Mouse (Mus musculus): Measurements from ENCODE around the gene Tmem91.
"Not testable (repeated sequence)": the region's sequence is repeated elsewhere in the genome, so short reads cannot be mapped to it uniquely, and the experiment has no call there.

Gene Tmem91

GRCm38 (mm10) chr7:25674719-25675300 is at the start of gene Tmem91:
Gene Tmem91, minus strand, starts transcription at chr7:25675166.
- no peak for DNase-seq (ENCODE audit: low spot score)

- not testable (repeated sequence) for DNase-seq (ENCODE audit: low spot score)
Measured at GRCm38 (mm10) chr7:25721776-25722175, 46.8 kb upstream of the Tmem91 start.

- no peak for DNase-seq (ENCODE audit: low spot score)
Measured at GRCm38 (mm10) chr7:25720760-25721159, 45.8 kb upstream of the Tmem91 start.

- no peak for DNase-seq (ENCODE audit: low spot score)
Measured at GRCm38 (mm10) chr7:25719761-25720610, 45.0 kb upstream of the Tmem91 start.

GRCm38 (mm10) chr7:25718788-25719417 is 43.9 kb upstream of the Tmem91 start, which contains the start of gene Ccdc97:
Gene Ccdc97, minus strand, starts transcription at chr7:25719088.
- peak; percentile 89 for DNase-seq (ENCODE audit: low spot score)

- DNase-seq (ENCODE audit: low spot score), result no peak
Measured at GRCm38 (mm10) chr7:25717478-25717877, 42.5 kb upstream of the Tmem91 start.

- DNase-seq (ENCODE audit: low spot score), result no peak
Measured at GRCm38 (mm10) chr7:25715731-25716271, 40.8 kb upstream of the Tmem91 start.

GRCm38 (mm10) chr7:25714581-25714980 is 39.6 kb upstream of the Tmem91 start:
- DNase-seq (ENCODE audit: low spot score), result no peak

- DNase-seq (ENCODE audit: low spot score), result no peak
Measured at GRCm38 (mm10) chr7:25712801-25713200, 37.8 kb upstream of the Tmem91 start.

GRCm38 (mm10) chr7:25711731-25712197 is 36.8 kb upstream of the Tmem91 start:
- DNase-seq (ENCODE audit: low spot score), result peak; percentile 76

GRCm38 (mm10) chr7:25711165-25711564 is 36.2 kb upstream of the Tmem91 start:
- DNase-seq (ENCODE audit: low spot score), result no peak

- DNase-seq (ENCODE audit: low spot score), result no peak
Measured at GRCm38 (mm10) chr7:25710519-25711130, 35.7 kb upstream of the Tmem91 start.

GRCm38 (mm10) chr7:25709961-25710360 is 35.0 kb upstream of the Tmem91 start:
- DNase-seq (ENCODE audit: low spot score), result no peak

- DNase-seq (ENCODE audit: low spot score), result peak; percentile 50
Measured at GRCm38 (mm10) chr7:25707581-25708292, 32.8 kb upstream of the Tmem91 start.

GRCm38 (mm10) chr7:25706578-25707170 is 31.7 kb upstream of the Tmem91 start:
- no peak for DNase-seq (ENCODE audit: low spot score)

- no peak for DNase-seq (ENCODE audit: low spot score)
Measured at GRCm38 (mm10) chr7:25705801-25706251, 30.9 kb upstream of the Tmem91 start.

GRCm38 (mm10) chr7:25704716-25705364 is 29.9 kb upstream of the Tmem91 start:
- no peak for DNase-seq (ENCODE audit: low spot score)

GRCm38 (mm10) chr7:25703793-25704494 is 29.0 kb upstream of the Tmem91 start:
- no peak for DNase-seq (ENCODE audit: low spot score)

- DNase-seq (ENCODE audit: low spot score), result no peak
Measured at GRCm38 (mm10) chr7:25702350-25702749, 27.4 kb upstream of the Tmem91 start.

GRCm38 (mm10) chr7:25700732-25701131 is 25.8 kb upstream of the Tmem91 start:
- DNase-seq (ENCODE audit: low spot score), result no peak
